Mouse (Mus musculus) forebrain, embryonic 14.5 days (tissue): ENCODE results near the gene Msmp. TPM values are rescaled to one million over a fixed set of nuclear protein-coding genes. Genes with fewer than 3 reads are reported as not detected.

Experiments used
- ATAC-seq: fragments of 200-750 bp; cut with Nextera tagmentation; 2 replicates; pipeline ENCODE4 v1.8.0; 2017; ENCODE audit warnings: mild to moderate bottlenecking, moderate library complexity
- DNase-seq: peaks from one replicate; pipeline ENCODE4 v3.0.0-alpha.2; 2015; ENCODE audit warnings: low spot score
- H3K27ac ChIP-seq: fragments of 300-500 bp; sonication (generic); 2 replicates; pipeline ENCODE4 v1.5.1; 2014; ENCODE audit warnings: low read depth, mild to moderate bottlenecking, control low read depth, low read length, moderate library complexity
- H3K27me3 ChIP-seq: fragments of 300-500 bp; sonication (generic); replicated peaks from 2 replicates; pipeline ENCODE4 v1.6.1; 2014; ENCODE audit warnings: low read length, control low read depth, mixed read lengths; ENCODE audit not compliant: control insufficient read depth, insufficient read depth
- H3K36me3 ChIP-seq: fragments of 300-500 bp; sonication (generic); 2 replicates; pipeline ENCODE4 v1.6.1; 2014; ENCODE audit warnings: low read length, control low read depth; ENCODE audit not compliant: control insufficient read depth, insufficient read depth
- H3K4me1 ChIP-seq: fragments of 300-500 bp; sonication (generic); 2 replicates; pipeline ENCODE4 v1.6.1; 2014; ENCODE audit warnings: antibody characterized with exemption, low read length, control low read depth; ENCODE audit not compliant: control insufficient read depth, insufficient read depth
- H3K4me2 ChIP-seq: fragments of 300-500 bp; sonication (generic); 2 replicates; pipeline ENCODE4 v1.6.1; 2014; ENCODE audit warnings: mild to moderate bottlenecking, control low read depth, low read length
- H3K4me3 ChIP-seq: fragments of 300-500 bp; sonication (generic); 2 replicates; pipeline ENCODE4 v1.5.1; 2014; ENCODE audit warnings: low read depth, low read length, control low read depth
- H3K9ac ChIP-seq: fragments of 300-500 bp; sonication (generic); 2 replicates; pipeline ENCODE4 v1.6.1; 2014; ENCODE audit warnings: mild to moderate bottlenecking, low read length, control low read depth, moderate library complexity
- H3K9me3 ChIP-seq: fragments of 300-500 bp; sonication (generic); replicated peaks from 2 replicates; pipeline ENCODE4 v1.6.1; 2016; ENCODE audit warnings: low read length, control low read depth, mixed read lengths; ENCODE audit not compliant: control insufficient read depth
- WGBS: fragments of 180-500 bp; shearing (Covaris S2); extraction: QIAGEN DNeasy Blood & Tissue Kit; methylation state at CpG from one replicate; pipeline ENCODE4 v1.1.7; 2014; 5-methylcytosine and 5-hydroxymethylcytosine counted together
- polyA plus RNA-seq: library from polyadenylated mRNA; unstranded; fragments of >200 nt; fragmentation: Nextera tagmentation; extraction: Ambion mirVana; gene quantifications from 2 replicates; pipeline ENCODE4 v1.2.1, GENCODE M21; 2014

Msmp gene
- polyA plus RNA-seq, 1 experiment from 2014 or later: 0.37 TPM

GRCm38 (mm10) chr4:43575356-43575755 is 8.9 kb downstream of the Msmp start:
- Histone ChIP-seq H3K27ac (no peak overlapping the region), H3K9me3 (no peaks in the 10 kb centered on the region), H3K36me3 (peaks cover 40% of the 10 kb centered on the region), H3K4me3 (no peak overlapping the region), H3K4me1 (peaks cover 37% of the 10 kb centered on the region), H3K9ac (peak overlapping the region; percentile 26; the same call in 1 of the 2 replicates), H3K27me3 (no peaks in the 10 kb centered on the region), H3K4me2 (peak overlapping the region; percentile 98)
- whole genome bisulfite sequencing: 36% methylated on average over 2 of the region's 2 CpGs
- no peak for DNase-seq
- ATAC-seq: no peak

GRCm38 (mm10) chr4:43573561-43573960 is 10.7 kb downstream of the Msmp start:
- H3K27me3 ChIP-seq: no peaks in the 10 kb centered on the region
- ATAC-seq (no peak), DNase-seq (no peak)
- 92% methylated on average over 4 of the region's 4 CpGs for WGBS
- no peak overlapping the region for H3K4me3 ChIP-seq
- no peaks in the 10 kb centered on the region for H3K9me3 ChIP-seq
- peaks cover 57% of the 10 kb centered on the region for H3K36me3 ChIP-seq
- peaks cover 32% of the 10 kb centered on the region for H3K4me1 ChIP-seq
- H3K27ac ChIP-seq: no peak overlapping the region
- no peak overlapping the region for H3K9ac ChIP-seq
- no peak overlapping the region for H3K4me2 ChIP-seq

- Histone ChIP-seq H3K27me3 (no peaks in the 10 kb centered on the region), H3K9ac (no peak overlapping the region), H3K4me1 (peaks cover 17% of the 10 kb centered on the region), H3K4me3 (no peak overlapping the region), H3K4me2 (no peak overlapping the region), H3K27ac (no peak overlapping the region), H3K9me3 (no peaks in the 10 kb centered on the region), H3K36me3 (peaks cover 77% of the 10 kb centered on the region)
- 93% methylated on average over 6 of the region's 6 CpGs for WGBS
- ATAC-seq: no peak
- no peak for DNase-seq
Observed at GRCm38 (mm10) chr4:43571395-43572045, 12.8 kb downstream of the Msmp start.

- Histone ChIP-seq H3K4me3 (no peak overlapping the region), H3K4me2 (no peak overlapping the region), H3K27me3 (no peaks in the 10 kb centered on the region), H3K9me3 (no peaks in the 10 kb centered on the region), H3K9ac (no peak overlapping the region), H3K36me3 (peaks cover 76% of the 10 kb centered on the region), H3K27ac (no peak overlapping the region), H3K4me1 (peaks cover 13% of the 10 kb centered on the region)
- ATAC-seq (no peak), DNase-seq (no peak)
- 94% methylated on average over 9 of the region's 9 CpGs for WGBS
Observed at GRCm38 (mm10) chr4:43567140-43567539, 17.2 kb downstream of the Msmp start.

GRCm38 (mm10) chr4:43564231-43564630 is 20.1 kb downstream of the Msmp start:
- ATAC-seq: no peak
- Histone ChIP-seq H3K4me3 (no peak overlapping the region), H3K9ac (no peak overlapping the region), H3K27me3 (no peaks in the 10 kb centered on the region), H3K36me3 (peaks cover 47% of the 10 kb centered on the region), H3K4me2 (no peak overlapping the region), H3K4me1 (peaks cover 21% of the 10 kb centered on the region), H3K9me3 (no peaks in the 10 kb centered on the region), H3K27ac (no peak overlapping the region)
- peak; percentile 49 for DNase-seq
- WGBS: 28% methylated on average over 2 of the region's 2 CpGs

GRCm38 (mm10) chr4:43563601-43563875 is 20.8 kb downstream of the Msmp start:
- H3K4me1 ChIP-seq: peaks cover 21% of the 10 kb centered on the region
- H3K9me3 ChIP-seq: no peaks in the 10 kb centered on the region
- 87% methylated on average over 4 of the region's 4 CpGs for WGBS
- no peak for DNase-seq
- H3K27ac ChIP-seq: no peak overlapping the region
- peak overlapping the region; percentile 89 for H3K4me2 ChIP-seq
- peak overlapping the region; percentile 85; the same call in 1 of the 2 replicates for H3K4me3 ChIP-seq
- ATAC-seq: no peak
- peak overlapping the region; percentile 94; the same call in 1 of the 2 replicates for H3K9ac ChIP-seq
- H3K27me3 ChIP-seq: no peaks in the 10 kb centered on the region
- H3K36me3 ChIP-seq: peaks cover 40% of the 10 kb centered on the region

- ATAC-seq (peak; percentile 15; the same call in 1 of the 2 replicates), DNase-seq (no peak)
- Histone ChIP-seq H3K27ac (peak overlapping the region; percentile 94), H3K4me3 (peak overlapping the region; percentile 85), H3K4me1 (peaks cover 21% of the 10 kb centered on the region), H3K36me3 (peaks cover 34% of the 10 kb centered on the region), H3K4me2 (peak overlapping the region; percentile 89), H3K27me3 (no peaks in the 10 kb centered on the region), H3K9me3 (no peaks in the 10 kb centered on the region), H3K9ac (peak overlapping the region; percentile 94)
- 9% methylated on average over 22 of the region's 22 CpGs for WGBS
Observed at GRCm38 (mm10) chr4:43562769-43563600, 21.3 kb downstream of the Msmp start.

- peak; percentile 96 for ATAC-seq
- peaks cover 21% of the 10 kb centered on the region for H3K4me1 ChIP-seq
- peak; percentile 98 for DNase-seq
- H3K27me3 ChIP-seq: no peaks in the 10 kb centered on the region
- H3K27ac ChIP-seq: peak within 1 kb of the TSS; percentile 94
- no peaks in the 10 kb centered on the region for H3K9me3 ChIP-seq
- peaks cover 26% of the 10 kb centered on the region for H3K36me3 ChIP-seq
- peak within 1 kb of the TSS; percentile 85 for H3K4me3 ChIP-seq
- peak within 1 kb of the TSS; percentile 94 for H3K9ac ChIP-seq
- WGBS: under 1% methylated on average over 62 of the region's 62 CpGs
- peak within 1 kb of the TSS; percentile 89 for H3K4me2 ChIP-seq
Observed at GRCm38 (mm10) chr4:43561997-43562768, 22.1 kb downstream of the Msmp start, which contains the start of the genes Creb3 and Tln1. TSS of gene Creb3 (plus strand) at chr4:43562332. TSS of gene Tln1 (minus strand) at chr4:43562691.
